Mouse (Mus musculus) thymus, postnatal 25 days (tissue): ENCODE measurements around the gene Triap1.
A peak's percentile ranks its signal among the peaks of the same experiment; 100 is the strongest.
"Not testable (repeated sequence)": the region's sequence is repeated elsewhere in the genome, so short reads cannot be mapped to it uniquely, and the experiment has no call there.

Experiments used
- DNase-seq: peaks from one replicate; pipeline ENCODE4 v3.0.0; 2022

Gene Triap1

DNA sequence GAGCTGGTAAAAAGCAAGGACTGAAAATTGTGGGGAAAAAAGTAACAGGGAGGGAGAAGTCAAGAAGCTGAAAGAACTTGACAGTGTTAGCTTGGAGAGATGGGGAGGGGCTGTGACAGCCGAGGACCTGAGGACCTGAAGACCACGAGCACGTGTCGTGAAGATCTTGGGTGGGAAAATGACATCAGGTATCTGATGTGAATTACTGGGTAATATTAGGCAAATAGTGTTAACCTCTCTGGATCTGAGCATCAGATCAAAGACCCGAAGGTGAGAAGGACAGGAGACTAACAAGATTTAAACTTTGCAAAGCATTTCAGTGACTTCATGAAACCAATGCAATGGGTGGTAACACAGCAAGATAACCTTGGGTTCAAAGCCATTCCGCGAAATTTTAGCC lies 1.0 kb upstream of the Triap1 start:
- no peak for DNase-seq

- no peak for DNase-seq
Measured at GRCm38 (mm10) chr5:115341314-115342165, 515 bp downstream of the Triap1 start.

- peak; percentile 88 for DNase-seq
Measured at GRCm38 (mm10) chr5:115347564-115347963, 6.5 kb downstream of the Triap1 start.

DNA sequence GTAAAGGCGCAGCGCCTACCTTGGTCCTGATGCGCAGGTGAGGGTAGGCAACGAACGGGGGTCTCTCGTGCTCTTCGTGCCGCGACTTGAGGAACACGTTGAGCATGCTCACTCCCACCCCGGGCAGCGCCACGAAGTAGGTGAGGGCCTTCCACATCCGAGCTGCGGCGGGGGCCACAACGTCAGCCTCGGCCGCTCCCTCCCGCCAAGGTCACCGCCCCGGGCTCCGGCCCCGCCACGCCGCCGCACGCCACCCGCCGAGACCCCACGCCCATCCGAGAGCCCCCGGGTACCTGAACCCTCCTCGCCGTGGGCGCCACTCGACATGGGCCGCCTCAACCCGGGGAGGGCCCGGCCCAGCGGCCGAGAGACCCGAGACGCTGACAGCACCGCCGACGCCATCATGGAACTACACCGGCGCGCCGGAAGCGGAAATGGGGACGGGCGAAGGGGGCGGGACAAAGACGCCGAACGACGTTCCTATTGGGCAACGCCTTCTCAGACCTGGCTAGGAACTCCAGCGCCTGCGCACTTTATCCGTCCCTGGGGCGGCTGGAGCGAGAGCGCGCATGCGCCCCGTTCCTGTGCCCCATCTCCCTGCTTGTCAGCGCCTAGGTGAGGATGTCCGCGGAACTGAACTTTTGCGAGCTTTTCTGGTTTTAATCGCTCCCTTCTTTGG lies 7.7 kb downstream of the Triap1 start, which contains the start of gene Cox6a1:
Cox6a1 (minus strand) TSS at position 436 of the 679 bp plus-strand sequence.
- DNase-seq: peak; percentile 98

DNA sequence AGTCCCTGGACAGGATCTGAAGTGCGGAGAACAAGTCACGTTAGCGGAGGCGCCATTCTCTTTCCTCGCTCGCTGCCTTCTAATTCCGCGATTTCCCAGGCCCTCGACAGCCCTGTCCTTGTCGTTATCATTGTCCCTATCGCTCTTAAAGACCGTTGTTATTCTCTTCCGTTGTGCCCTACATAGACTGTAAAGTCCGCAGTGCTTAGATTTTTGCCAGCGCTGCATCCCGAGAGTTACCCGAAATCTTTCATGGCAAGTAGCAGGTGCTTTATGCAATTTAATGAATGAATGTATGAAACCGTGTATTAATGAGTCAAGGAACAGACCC lies 8.2 kb downstream of the Triap1 start:
- no peak for DNase-seq

DNA sequence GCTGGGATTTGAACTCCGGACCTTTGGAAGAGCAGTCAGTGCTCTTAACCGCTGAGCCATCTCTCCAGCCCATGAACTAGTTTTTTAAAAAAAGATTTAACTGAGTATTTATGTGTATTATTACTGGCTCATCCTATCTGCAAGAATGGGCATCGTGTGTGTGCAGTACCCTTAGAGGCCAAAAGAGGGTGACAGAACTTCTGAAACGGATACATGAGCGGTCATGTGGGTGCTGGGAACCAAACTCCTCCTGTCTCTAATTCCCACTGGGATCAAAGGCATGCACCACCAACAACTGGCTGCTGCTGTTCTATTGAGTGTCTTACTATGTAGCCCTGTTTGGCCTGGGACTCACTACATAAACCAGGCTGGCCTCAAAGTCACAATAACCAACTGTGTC lies 10.3 kb downstream of the Triap1 start:
- DNase-seq: no peak

- no peak for DNase-seq
Measured at GRCm38 (mm10) chr5:115355070-115355469, 14.0 kb downstream of the Triap1 start.

- DNase-seq: peak; percentile 83
Measured at GRCm38 (mm10) chr5:115358872-115359271, 17.8 kb downstream of the Triap1 start.

DNA sequence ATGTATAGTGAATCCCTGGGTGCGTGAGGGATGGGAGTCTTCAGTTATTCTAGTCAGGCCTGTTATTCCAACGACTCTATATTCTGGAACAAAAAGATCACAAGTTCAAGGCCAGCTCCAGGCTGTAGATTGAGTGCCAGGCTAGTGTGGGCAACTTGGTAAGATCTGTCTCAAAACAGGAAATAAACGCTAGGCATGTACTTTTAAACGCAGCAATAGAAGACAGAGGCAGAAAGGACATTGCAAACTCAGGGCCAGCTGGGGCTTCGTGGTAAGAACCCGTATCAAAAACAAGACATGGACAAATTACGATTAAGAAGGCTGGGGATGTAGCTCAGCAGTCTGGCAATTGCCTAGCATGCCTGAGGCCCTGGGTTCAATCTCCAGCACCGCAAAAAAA lies 18.4 kb downstream of the Triap1 start:
- DNase-seq: no peak

GRCm38 (mm10) chr5:115359851-115360372 lies 18.9 kb downstream of the Triap1 start:
- no peak for DNase-seq

GRCm38 (mm10) chr5:115362216-115362615 lies 21.2 kb downstream of the Triap1 start:
- DNase-seq: no peak

DNA sequence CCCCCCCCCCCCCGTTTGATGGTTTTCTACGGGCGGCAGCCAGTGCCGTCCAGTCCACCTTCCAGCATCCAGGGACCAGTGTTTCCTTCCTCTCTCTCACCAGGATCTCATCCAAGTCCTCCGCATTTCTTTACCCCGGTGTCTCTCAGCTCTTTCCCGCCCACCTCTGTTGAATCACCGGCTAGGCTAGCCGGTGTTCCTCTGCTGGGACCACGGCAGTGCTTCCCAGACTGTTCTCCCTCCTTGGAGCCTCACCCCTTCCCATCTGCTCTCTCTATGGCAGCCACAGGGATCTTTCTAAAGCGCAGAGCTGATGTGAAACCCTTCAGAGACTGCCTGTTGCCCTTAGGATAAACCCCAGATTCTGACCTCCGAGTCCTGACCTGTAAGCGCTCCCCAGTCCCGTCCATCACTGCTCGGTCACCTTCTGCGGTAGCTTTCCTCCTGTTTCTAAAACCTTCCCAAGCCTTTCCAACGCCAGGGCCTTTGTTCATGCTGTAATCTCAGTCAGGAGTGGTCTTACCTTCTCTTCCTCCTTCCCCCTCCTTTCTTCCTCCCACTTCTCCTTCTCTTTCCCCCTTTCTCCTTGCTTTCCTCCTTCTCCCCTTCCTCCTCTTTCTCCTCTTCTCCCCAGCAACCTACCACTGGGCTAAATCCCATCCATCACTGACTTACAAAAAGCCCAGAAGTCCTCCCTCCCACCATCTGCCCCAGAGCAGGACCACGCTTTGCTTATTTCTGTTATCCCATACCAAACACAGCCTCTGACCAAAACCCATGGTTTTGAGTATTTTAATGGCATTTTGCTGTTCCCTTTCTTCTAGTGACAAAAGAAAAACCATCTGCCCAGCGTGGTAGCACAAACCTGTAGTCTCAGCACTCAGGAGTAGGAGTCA lies 22.0 kb downstream of the Triap1 start:
- DNase-seq: no peak

GRCm38 (mm10) chr5:115364782-115365181 lies 23.8 kb downstream of the Triap1 start:
- DNase-seq: no peak

DNA sequence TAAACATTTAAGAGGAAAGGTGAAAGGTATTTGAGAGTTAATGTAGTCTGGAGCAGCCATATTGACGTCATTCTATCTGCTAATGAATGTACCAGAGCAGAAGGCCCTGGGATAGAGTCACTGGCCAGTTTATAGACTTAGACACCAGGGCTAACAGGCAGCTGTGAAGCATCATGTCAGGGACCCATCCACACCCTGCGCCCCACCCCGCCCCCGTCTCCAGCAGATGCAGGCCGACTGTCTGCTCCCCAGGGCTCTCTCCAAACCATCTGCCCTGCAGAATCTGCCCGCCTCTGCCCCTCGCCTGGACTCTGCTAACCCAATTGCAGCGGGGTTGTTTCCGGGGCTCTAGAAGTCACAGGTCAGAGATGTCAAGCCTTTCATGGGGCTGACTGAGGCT lies 30.7 kb downstream of the Triap1 start:
- DNase-seq: no peak

DNA sequence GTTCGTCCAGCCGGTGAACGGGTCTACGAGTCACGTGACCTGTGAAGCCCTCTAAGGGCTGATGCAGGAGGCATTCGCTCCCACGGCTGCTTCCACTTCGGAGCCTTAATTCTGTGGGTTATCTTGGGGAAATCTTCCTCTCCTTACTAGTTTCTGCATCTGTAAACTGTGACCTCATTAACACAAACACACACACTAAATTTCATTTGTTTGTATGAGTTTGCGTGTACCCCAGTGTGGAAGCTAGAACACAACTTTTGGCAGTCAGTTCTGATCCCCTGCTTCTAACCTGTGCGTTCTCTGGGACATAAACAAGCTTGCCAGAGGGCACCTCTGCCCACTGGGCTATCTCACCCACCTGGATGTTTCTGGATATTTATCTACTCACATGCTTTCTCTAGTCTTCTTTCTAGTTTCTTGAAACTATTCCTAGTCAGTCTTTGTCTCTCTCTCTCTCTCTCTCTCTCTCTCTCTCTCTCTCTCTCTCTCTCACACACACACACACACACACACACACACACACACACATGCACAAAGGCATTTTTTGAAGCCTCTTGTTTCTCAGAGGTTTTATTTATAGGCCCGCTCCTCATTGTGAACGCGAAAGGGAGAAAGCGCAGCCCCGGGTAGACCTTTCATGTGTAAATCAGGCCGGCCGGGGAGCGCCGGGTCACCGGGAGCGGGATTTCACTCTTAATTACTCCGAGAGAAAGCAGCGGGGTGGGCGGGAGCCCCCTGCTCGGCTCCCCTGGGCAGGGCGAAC lies 32.6 kb downstream of the Triap1 start:
- DNase-seq: no peak

DNA sequence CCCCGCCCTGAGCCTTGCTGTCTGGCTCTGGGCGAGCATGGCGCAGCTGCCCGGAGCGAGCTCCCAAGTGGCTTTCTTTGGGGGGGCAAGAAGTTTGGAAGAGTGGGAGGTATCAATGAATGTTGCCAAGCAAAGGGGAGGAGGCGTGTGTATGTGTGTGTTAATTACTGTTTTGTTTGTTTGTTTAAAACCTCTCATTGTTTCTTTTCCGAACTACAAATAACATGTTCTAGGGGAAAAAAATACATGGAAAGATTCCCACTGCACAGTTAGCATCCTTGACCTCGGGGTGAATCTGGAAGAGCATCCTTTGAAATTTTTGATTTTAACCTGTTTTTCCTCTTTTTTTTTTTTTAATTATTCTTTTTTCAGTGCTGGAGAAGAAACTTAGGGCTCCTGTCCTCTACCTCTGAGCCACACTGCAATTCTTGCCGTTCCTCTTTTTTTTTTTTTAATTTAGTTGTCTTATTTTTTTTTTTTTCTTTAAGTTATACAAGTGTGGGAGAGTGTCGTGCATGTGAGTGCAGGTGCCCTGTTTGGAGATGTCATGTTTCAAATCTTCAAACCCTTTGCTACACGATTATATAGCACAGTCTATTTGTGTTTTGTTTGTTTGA lies 33.3 kb downstream of the Triap1 start:
- DNase-seq: no peak

DNA sequence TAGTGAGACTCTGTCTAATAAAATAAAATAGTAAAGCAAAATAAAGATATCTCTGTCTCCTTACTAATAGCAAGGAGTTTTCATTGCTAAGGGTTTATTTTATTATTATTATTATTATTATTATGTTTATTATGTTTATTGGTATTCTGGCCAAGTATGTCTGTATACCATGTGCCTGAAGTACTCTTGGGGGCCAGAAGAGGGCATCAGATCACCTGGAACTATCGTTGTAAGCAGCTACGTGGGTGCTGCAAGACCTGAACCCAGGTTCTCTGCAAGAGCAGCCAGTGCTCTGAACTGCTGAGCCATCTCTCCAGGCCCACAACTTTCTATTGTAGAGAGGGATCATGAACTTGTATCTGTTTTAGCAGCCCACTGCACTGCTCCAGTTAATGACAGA lies 34.4 kb downstream of the Triap1 start:
- no peak for DNase-seq

- DNase-seq: not testable (repeated sequence)
Measured at GRCm38 (mm10) chr5:115378882-115379281, 37.9 kb downstream of the Triap1 start.

- DNase-seq: no peak
Measured at GRCm38 (mm10) chr5:115391935-115392334, 50.9 kb downstream of the Triap1 start.

- no peak for DNase-seq
Measured at GRCm38 (mm10) chr5:115392969-115393368, 51.9 kb downstream of the Triap1 start.
